Mouse (Mus musculus) Muller cell, postnatal 12 days (primary cell): ENCODE measurements around the gene Gli3.
A peak's percentile ranks its signal among the peaks of the same experiment; 100 is the strongest.

Experiments
- DNase-seq: peaks from one replicate; pipeline ENCODE4 v3.0.0-alpha.2; 2015; ENCODE audit errors: inconsistent ontology term

The Gli3 gene

GRCm38 (mm10) chr13:15714726-15715437 lies 251.8 kb downstream of the Gli3 start:
- DNase-seq: peak; percentile 58

- no peak for DNase-seq
These were observed 258.4 kb downstream of the Gli3 start for GRCm38 (mm10) chr13:15721446-15721845.

GRCm38 (mm10) chr13:15722766-15723379 lies 259.8 kb downstream of the Gli3 start:
- DNase-seq: no peak

- DNase-seq: no peak
These were observed 261.7 kb downstream of the Gli3 start for GRCm38 (mm10) chr13:15724723-15725122.

- DNase-seq: peak; percentile 94
These were observed 278.7 kb downstream of the Gli3 start for GRCm38 (mm10) chr13:15741771-15742170.

DNA sequence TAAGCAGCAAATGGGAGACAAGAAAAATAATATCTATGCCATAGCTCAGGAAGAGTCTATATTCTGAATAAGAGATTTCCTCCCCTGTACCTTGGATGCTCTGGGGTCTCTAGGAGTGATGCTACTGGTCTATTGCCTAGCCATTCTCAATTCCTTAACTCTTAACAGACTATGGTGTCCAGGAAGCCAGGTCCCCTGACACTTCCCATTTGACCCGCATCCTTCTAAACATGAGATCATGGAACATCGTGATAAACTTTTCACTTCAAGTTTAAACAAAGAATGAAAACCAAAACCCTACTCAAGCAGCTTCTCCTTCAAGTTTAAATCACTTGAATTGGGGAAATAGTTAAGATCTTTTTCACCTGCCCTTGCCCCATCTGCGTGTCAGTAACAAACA lies 279.3 kb downstream of the Gli3 start:
- no peak for DNase-seq

DNA sequence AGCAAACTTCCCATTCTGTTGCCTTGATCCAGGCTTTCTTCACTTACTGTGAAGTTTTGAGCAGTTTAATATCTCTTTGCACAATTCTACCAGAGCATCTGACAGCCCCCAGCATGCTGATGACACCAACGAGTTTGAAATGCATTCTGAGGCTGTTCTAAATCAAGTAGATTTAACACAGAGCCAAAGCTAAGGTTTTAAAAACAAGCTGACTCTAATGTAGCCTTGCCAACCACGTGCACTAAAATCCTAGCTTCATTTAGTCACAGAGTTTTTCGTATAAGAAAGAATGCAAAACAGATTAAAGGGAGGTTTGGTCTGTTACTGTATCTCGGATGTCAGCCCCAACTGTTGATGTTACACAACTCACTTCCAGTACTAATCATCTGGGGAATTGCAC lies 279.7 kb downstream of the Gli3 start:
- no peak for DNase-seq

GRCm38 (mm10) chr13:15758835-15759632 lies 296.0 kb downstream of the Gli3 start:
- DNase-seq: peak; percentile 89

- no peak for DNase-seq
These were observed 296.8 kb downstream of the Gli3 start for GRCm38 (mm10) chr13:15759633-15760441.

GRCm38 (mm10) chr13:15762291-15762690 lies 299.3 kb downstream of the Gli3 start:
- peak; percentile 15 for DNase-seq

DNA sequence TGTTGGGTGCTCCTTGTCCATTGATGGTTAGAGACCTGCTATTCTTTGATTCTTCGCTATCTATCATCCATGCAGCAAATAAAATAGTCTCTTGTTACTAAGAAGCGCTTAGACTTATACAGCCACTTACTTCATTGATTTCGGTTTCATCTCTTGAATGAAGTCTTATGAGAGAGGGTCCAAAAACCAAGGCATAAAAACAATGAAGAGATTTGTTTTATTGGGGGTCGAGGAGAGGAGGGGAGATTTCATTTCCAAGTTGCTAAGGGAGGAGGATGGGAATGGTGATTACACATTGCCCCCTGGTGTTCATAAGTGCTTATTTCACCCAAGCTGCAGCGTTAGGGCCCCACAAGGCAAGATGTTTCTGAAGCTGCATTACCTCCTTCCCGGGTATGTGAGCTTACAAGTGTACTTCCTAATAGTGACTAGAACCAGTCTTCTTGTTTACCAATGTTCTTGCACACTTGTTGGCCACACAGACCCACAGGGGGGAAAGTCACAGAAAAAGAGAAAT lies 299.9 kb downstream of the Gli3 start:
- peak; percentile 34 for DNase-seq

DNA sequence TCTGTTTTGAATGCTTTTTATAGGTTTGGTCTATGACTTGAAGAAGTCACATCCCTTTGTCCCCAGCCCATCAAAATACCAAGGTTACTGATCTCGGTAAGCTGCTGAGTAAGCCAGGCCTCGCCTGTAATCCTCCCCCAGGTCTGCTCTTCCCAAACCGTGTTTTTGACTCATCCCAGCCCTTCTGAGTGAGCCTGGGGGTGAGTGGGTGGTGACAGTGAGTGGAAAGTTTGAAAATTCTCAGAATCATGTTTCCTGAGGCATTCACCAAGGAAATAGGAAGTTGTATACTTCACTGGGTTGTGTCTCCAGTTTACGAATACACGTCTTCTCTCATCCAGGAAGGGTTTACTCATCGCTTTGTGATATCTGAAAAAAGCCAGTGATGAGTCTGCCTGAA lies 314.6 kb downstream of the Gli3 start:
- DNase-seq: no peak
